Mouse (Mus musculus): ENCODE data around the gene Pik3cg.

The Pik3cg gene

GRCm38 (mm10) chr12:32201070-32201585 lies 7.3 kb downstream of the Pik3cg start:
- DNase-seq (ENCODE audit: low spot score) = no peak

GRCm38 (mm10) chr12:32200387-32201069 lies 7.9 kb downstream of the Pik3cg start:
- no peak for DNase-seq (ENCODE audit: low spot score)

GRCm38 (mm10) chr12:32199422-32199821 lies 9.0 kb downstream of the Pik3cg start:
- DNase-seq (ENCODE audit: low spot score) = no peak

- no peak for DNase-seq (ENCODE audit: low spot score)
These were observed 10.4 kb downstream of the Pik3cg start for GRCm38 (mm10) chr12:32198025-32198424.

GRCm38 (mm10) chr12:32195000-32195399 lies 13.5 kb downstream of the Pik3cg start:
- no peak for DNase-seq (ENCODE audit: low spot score)

GRCm38 (mm10) chr12:32194358-32194757 lies 14.1 kb downstream of the Pik3cg start:
- no peak for DNase-seq (ENCODE audit: low spot score)

- no peak for DNase-seq (ENCODE audit: low spot score)
These were observed 17.5 kb downstream of the Pik3cg start for GRCm38 (mm10) chr12:32190927-32191326.

- DNase-seq (ENCODE audit: low spot score) = no peak
These were observed 20.7 kb downstream of the Pik3cg start for GRCm38 (mm10) chr12:32187668-32188236.

GRCm38 (mm10) chr12:32186627-32187255 lies 21.7 kb downstream of the Pik3cg start:
- no peak for DNase-seq (ENCODE audit: low spot score)

GRCm38 (mm10) chr12:32184874-32185273 lies 23.6 kb downstream of the Pik3cg start:
- no peak for DNase-seq (ENCODE audit: low spot score)

GRCm38 (mm10) chr12:32183584-32183983 lies 24.9 kb downstream of the Pik3cg start:
- DNase-seq (ENCODE audit: low spot score) = no peak

- DNase-seq (ENCODE audit: low spot score) = no peak
These were observed 25.6 kb downstream of the Pik3cg start for GRCm38 (mm10) chr12:32182632-32183419.

GRCm38 (mm10) chr12:32181885-32182284 lies 26.6 kb downstream of the Pik3cg start:
- DNase-seq (ENCODE audit: low spot score) = no peak

- no peak for DNase-seq (ENCODE audit: low spot score)
These were observed 34.0 kb downstream of the Pik3cg start for GRCm38 (mm10) chr12:32174437-32174836.

GRCm38 (mm10) chr12:32172826-32173225 lies 35.6 kb downstream of the Pik3cg start:
- DNase-seq (ENCODE audit: low spot score) = no peak

GRCm38 (mm10) chr12:32169164-32169563 lies 39.3 kb downstream of the Pik3cg start:
- no peak for DNase-seq (ENCODE audit: low spot score)

GRCm38 (mm10) chr12:32168751-32169150 lies 39.7 kb downstream of the Pik3cg start:
- no peak for DNase-seq (ENCODE audit: low spot score)

GRCm38 (mm10) chr12:32163706-32164105 lies 44.8 kb downstream of the Pik3cg start:
- DNase-seq (ENCODE audit: low spot score) = no peak

GRCm38 (mm10) chr12:32158757-32159156 lies 49.7 kb downstream of the Pik3cg start:
- DNase-seq (ENCODE audit: low spot score) = peak; percentile 3

GRCm38 (mm10) chr12:32146606-32147005 lies 61.9 kb downstream of the Pik3cg start:
- DNase-seq (ENCODE audit: low spot score) = peak; percentile 2

- DNase-seq (ENCODE audit: low spot score) = peak; percentile 0
These were observed 62.8 kb downstream of the Pik3cg start for GRCm38 (mm10) chr12:32145651-32146050.

GRCm38 (mm10) chr12:32144513-32144912 lies 63.9 kb downstream of the Pik3cg start:
- DNase-seq (ENCODE audit: low spot score) = peak; percentile 79
